Mouse (Mus musculus): ENCODE results near the gene Stk32b. TPM values are rescaled to one million over a fixed set of nuclear protein-coding genes. Genes with fewer than 3 reads are reported as not detected.

Stk32b gene
- polyA plus RNA-seq, 1 experiment = 0.07 TPM

DNA sequence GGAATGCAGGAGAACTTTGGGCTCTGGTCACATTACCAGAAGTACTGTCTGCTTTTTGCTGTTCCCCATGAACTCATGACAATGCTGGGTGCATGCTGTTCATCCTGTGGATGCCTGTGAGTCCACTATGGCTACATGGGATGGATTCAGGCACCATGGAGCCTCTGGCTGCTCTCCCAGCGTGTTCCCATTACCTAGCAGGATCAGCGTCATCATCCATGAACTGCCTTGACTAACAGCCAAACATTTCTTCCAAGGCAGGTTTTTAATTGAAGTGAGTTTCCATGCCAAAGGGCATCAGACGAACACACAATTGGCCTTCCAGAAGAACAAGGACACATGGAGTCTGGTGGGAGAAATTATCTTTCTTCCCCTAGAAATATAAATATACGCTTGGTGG lies 245.4 kb downstream of the Stk32b start:
- no peak for DNase-seq
- TF ChIP-seq CTCF (IDR thresholded peaks at IDR 0.05; ENCODE audit: insufficient read depth, low read length) = no peak
- TF ChIP-seq POLR2A (IDR thresholded peaks at IDR 0.05; ENCODE audit: borderline replicate concordance, extremely low read depth, low read depth, low read length) = no peak
- WGBS = 78% methylated on average over 4 of the region's 4 CpGs
- Histone ChIP-seq H3K4me3 (replicated peaks; ENCODE audit: extremely low read depth, low read depth, low read length) (no peak overlapping the region), H3K4me1 (ENCODE audit: control insufficient read depth, insufficient read depth, low read length) (no peaks in the 10 kb centered on the region)

DNA sequence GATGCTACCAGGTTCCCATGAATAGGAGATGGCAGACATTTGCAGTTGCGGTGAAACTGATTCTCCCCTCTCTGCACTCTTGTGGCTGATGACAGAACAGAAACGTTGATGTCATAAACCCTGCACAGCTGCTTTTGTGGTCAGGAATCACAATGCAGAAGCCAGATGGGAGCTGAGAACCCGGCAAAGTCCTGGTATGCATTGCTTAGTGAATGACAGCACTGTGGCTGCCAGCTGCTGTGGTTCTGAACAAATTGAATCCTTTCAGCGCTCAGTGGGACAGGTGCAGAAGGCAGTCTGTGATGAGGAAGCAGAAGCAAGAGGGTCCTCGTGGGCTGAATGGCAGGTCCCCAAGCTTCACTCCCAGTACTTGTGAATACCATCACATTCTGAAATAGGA lies 247.9 kb downstream of the Stk32b start:
- Histone ChIP-seq H3K4me3 (replicated peaks; ENCODE audit: extremely low read depth, low read depth, low read length) (no peak overlapping the region), H3K4me1 (ENCODE audit: control insufficient read depth, insufficient read depth, low read length) (no peaks in the 10 kb centered on the region)
- 58% methylated on average over 5 of the region's 5 CpGs for WGBS
- TF ChIP-seq POLR2A (IDR thresholded peaks at IDR 0.05; ENCODE audit: borderline replicate concordance, extremely low read depth, low read depth, low read length) (no peak), CTCF (IDR thresholded peaks at IDR 0.05; ENCODE audit: insufficient read depth, low read length) (no peak)
- DNase-seq = no peak

DNA sequence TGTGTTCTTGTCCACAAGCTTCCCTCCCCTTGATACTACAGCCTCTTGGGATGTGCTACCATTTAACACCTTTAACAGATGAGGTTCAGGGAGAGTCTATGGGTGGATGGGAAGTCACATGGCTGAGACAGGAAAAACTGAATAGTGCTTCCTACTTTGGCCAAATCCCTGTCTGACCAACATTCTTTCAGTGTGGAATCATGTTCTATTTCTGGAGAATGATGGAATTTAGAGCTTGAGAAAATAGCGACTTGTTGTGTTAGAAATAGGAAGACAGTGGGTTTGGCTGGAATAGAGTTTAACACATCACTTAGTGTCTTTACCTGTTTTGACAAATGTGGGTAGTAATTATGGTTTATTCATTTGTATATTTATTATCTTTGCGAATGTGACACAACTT lies 249.3 kb downstream of the Stk32b start:
- Histone ChIP-seq H3K4me3 (replicated peaks; ENCODE audit: extremely low read depth, low read depth, low read length) (no peak overlapping the region), H3K4me1 (ENCODE audit: control insufficient read depth, insufficient read depth, low read length) (no peaks in the 10 kb centered on the region)
- 63% methylated on average over 2 of the region's 2 CpGs for WGBS
- no peak for DNase-seq
- TF ChIP-seq CTCF (IDR thresholded peaks at IDR 0.05; ENCODE audit: insufficient read depth, low read length) = no peak
- no peak for TF ChIP-seq POLR2A (IDR thresholded peaks at IDR 0.05; ENCODE audit: borderline replicate concordance, extremely low read depth, low read depth, low read length)

DNA sequence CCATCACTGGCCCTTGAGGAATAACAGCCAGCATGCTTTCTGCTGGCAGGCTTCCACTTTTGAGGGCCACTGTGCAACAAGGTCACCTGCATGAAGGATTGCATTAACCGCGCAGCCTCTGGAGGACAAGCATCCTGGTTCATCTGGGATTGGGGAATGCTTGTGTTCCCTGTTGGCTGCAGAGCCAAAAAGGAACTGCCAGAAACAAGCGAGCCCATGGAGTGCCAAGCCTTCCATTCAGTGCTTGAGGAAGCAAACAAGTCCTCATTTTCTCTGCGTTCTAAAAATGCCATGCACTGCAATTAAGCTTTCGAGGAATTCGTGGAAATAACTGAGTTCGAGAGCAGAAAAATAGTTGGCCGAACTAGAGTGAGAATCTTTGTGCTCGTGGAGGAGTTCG lies 251.5 kb downstream of the Stk32b start:
- TF ChIP-seq POLR2A (IDR thresholded peaks at IDR 0.05; ENCODE audit: borderline replicate concordance, extremely low read depth, low read depth, low read length) (no peak), CTCF (IDR thresholded peaks at IDR 0.05; ENCODE audit: insufficient read depth, low read length) (no peak)
- Histone ChIP-seq H3K4me1 (ENCODE audit: control insufficient read depth, insufficient read depth, low read length) (no peaks in the 10 kb centered on the region), H3K4me3 (replicated peaks; ENCODE audit: extremely low read depth, low read depth, low read length) (no peak overlapping the region)
- no peak for DNase-seq
- WGBS = 80% methylated on average over 10 of the region's 10 CpGs

GRCm38 (mm10) chr5:37458236-37458635 lies 258.7 kb downstream of the Stk32b start:
- DNase-seq = no peak
- no peak for TF ChIP-seq POLR2A (IDR thresholded peaks at IDR 0.05; ENCODE audit: borderline replicate concordance, extremely low read depth, low read depth, low read length)
- 57% methylated on average over 2 of the region's 2 CpGs for whole genome bisulfite sequencing

DNA sequence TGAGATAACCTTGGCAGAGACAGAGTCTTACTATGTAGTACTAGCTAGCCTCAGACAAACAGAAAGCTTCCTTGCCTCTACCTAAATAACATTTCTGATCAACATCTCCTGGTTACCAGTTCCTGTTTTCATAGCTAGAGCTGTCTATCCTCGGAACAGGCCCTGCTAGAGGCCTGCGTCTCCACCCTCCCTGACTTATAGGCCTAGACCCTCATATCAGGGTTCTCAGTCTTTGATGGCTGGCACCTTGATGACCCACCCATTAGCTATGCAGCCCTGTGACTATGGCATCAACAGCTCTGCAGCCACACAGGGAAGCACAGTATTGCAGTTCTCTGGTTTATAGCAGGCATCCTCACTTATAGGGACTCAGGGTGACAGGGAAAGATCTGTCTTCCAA lies 259.1 kb downstream of the Stk32b start:
- DNase-seq = no peak
- WGBS = 81% methylated on average over 2 of the region's 2 CpGs
- TF ChIP-seq CTCF (IDR thresholded peaks at IDR 0.05; ENCODE audit: insufficient read depth, low read length) (no peak), POLR2A (IDR thresholded peaks at IDR 0.05; ENCODE audit: borderline replicate concordance, extremely low read depth, low read depth, low read length) (no peak)
- Histone ChIP-seq H3K4me3 (replicated peaks; ENCODE audit: extremely low read depth, low read depth, low read length) (no peak overlapping the region), H3K4me1 (ENCODE audit: control insufficient read depth, insufficient read depth, low read length) (no peaks in the 10 kb centered on the region)

More at GRCm38 (mm10) chr5:37458236-37458635, 258.7 kb downstream of the Stk32b start:
- Histone ChIP-seq H3K4me1 (ENCODE audit: control insufficient read depth, insufficient read depth, low read length) (no peaks in the 10 kb centered on the region), H3K4me3 (replicated peaks; ENCODE audit: extremely low read depth, low read depth, low read length) (no peak overlapping the region)

- WGBS = 67% methylated on average over 5 of the region's 5 CpGs
- DNase-seq = no peak
Measured at GRCm38 (mm10) chr5:37457191-37457590, 259.8 kb downstream of the Stk32b start.

DNA sequence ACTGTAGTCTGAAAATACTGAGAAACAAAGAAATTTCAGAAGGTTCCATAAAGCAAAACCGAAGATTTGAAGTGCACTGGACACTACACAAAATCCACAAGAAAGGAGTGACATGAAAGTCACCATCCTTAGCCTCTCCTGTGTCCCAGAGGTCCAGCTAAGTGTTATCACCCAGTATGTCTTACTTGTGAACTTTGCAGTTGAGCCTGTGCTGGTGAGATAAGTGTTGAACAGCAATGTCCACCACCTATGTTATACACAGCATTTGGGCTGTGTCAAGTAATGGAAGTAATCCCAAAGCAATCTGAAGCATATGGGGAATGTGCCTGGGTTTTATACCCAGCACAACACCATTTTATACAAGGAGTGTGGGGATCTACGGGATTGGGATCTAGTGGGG lies 260.4 kb downstream of the Stk32b start:
- Histone ChIP-seq H3K4me1 (ENCODE audit: control insufficient read depth, insufficient read depth, low read length) (no peaks in the 10 kb centered on the region), H3K4me3 (replicated peaks; ENCODE audit: extremely low read depth, low read depth, low read length) (no peak overlapping the region)
- no peak for DNase-seq
- TF ChIP-seq CTCF (IDR thresholded peaks at IDR 0.05; ENCODE audit: insufficient read depth, low read length) = no peak
- no peak for TF ChIP-seq POLR2A (IDR thresholded peaks at IDR 0.05; ENCODE audit: borderline replicate concordance, extremely low read depth, low read depth, low read length)
- 57% methylated on average over 2 of the region's 2 CpGs for WGBS

More at GRCm38 (mm10) chr5:37457191-37457590, 259.8 kb downstream of the Stk32b start:
- TF ChIP-seq POLR2A (IDR thresholded peaks at IDR 0.05; ENCODE audit: borderline replicate concordance, extremely low read depth, low read depth, low read length) = no peak
- TF ChIP-seq CTCF (IDR thresholded peaks at IDR 0.05; ENCODE audit: insufficient read depth, low read length) = no peak
- H3K4me1 ChIP-seq (ENCODE audit: control insufficient read depth, insufficient read depth, low read length) = no peaks in the 10 kb centered on the region
- no peak overlapping the region for H3K4me3 ChIP-seq (replicated peaks; ENCODE audit: extremely low read depth, low read depth, low read length)

GRCm38 (mm10) chr5:37447546-37447945 lies 269.4 kb downstream of the Stk32b start:
- no peak for DNase-seq
- Histone ChIP-seq H3K4me1 (ENCODE audit: control insufficient read depth, insufficient read depth, low read length) (no peaks in the 10 kb centered on the region), H3K4me3 (replicated peaks; ENCODE audit: extremely low read depth, low read depth, low read length) (no peak overlapping the region)
- TF ChIP-seq POLR2A (IDR thresholded peaks at IDR 0.05; ENCODE audit: borderline replicate concordance, extremely low read depth, low read depth, low read length) (no peak), CTCF (IDR thresholded peaks at IDR 0.05; ENCODE audit: insufficient read depth, low read length) (no peak)
- WGBS = 57% methylated on average over 3 of the region's 3 CpGs

DNA sequence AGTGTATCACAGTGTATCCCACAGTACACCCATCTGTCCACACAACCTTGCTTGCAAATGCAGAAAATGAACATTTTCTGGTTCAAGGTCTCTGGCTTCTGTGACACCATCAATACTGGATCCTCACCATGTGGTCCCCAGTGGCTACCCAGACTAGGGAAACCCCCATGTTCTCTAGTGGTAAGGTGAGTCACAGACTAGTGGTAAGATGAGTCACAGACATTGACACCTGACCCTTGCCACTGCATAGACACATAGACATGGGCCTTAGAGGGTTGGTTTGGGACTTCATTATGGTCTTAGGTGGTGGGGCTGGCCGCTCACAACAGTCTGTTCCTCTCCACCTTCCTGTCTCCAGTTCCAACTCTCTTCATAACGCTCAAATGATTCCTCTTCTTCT lies 274.2 kb downstream of the Stk32b start:
- TF ChIP-seq CTCF (IDR thresholded peaks at IDR 0.05; ENCODE audit: insufficient read depth, low read length) (no peak), POLR2A (IDR thresholded peaks at IDR 0.05; ENCODE audit: borderline replicate concordance, extremely low read depth, low read depth, low read length) (no peak)
- Histone ChIP-seq H3K4me1 (ENCODE audit: control insufficient read depth, insufficient read depth, low read length) (no peaks in the 10 kb centered on the region), H3K4me3 (replicated peaks; ENCODE audit: extremely low read depth, low read depth, low read length) (no peak overlapping the region)
- no peak for DNase-seq
- WGBS = 73% methylated on average over 2 of the region's 2 CpGs
